Mouse (Mus musculus): ENCODE measurements around the gene Chchd6.

The Chchd6 gene

DNA sequence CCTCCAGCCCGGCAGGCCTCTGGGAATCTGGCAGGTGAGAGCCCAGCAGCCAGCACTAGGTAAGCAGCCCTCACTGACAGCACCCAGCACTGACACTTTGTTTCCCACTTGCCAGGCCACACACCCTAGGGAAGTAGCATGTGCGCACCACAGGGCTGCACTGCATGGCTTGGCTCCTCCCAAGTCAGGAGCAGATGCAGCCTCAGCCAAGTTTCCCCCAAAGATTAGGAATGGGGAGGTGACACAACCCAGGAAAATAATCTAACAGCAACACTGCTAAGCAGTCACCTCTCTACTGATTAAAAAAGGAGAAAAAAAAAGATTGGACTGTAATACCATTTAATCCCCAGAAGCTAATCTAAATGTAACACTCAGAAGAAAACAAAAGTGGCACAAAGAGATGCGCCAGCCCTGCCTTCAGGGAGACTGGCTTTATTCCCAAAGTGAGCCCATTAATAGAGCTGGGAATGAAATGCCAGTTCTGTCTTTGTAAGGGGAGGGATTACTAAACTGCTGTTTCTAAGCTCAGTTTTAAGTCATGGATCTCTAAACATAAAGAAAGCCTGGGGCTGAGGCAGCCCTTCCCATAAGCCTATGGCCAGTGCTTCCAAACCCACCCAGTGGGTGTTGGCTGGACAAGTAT is 188.1 kb downstream of the Chchd6 start:
- no peak for DNase-seq (ENCODE audit: low read depth, low spot score)

DNA sequence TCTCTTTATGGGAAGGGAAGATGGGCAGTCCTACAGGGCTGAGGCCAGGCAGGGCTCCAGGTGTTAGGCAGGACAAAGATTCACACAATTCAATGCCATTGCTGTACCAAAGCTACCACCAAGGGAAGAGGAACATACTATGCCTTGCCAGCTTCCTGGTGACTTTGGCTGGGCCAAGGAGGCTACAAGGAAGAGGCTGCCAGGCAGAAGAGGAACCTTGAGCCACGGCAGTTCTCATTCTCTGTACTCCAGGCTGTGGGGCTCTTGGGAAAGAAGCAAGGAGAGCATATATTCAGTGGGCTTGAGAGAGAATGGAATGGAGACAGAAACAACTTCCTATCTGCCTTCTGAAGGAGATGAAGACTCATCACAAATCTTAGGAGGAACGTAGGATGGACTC is 190.5 kb downstream of the Chchd6 start:
- DNase-seq (ENCODE audit: low read depth, low spot score): no peak

DNA sequence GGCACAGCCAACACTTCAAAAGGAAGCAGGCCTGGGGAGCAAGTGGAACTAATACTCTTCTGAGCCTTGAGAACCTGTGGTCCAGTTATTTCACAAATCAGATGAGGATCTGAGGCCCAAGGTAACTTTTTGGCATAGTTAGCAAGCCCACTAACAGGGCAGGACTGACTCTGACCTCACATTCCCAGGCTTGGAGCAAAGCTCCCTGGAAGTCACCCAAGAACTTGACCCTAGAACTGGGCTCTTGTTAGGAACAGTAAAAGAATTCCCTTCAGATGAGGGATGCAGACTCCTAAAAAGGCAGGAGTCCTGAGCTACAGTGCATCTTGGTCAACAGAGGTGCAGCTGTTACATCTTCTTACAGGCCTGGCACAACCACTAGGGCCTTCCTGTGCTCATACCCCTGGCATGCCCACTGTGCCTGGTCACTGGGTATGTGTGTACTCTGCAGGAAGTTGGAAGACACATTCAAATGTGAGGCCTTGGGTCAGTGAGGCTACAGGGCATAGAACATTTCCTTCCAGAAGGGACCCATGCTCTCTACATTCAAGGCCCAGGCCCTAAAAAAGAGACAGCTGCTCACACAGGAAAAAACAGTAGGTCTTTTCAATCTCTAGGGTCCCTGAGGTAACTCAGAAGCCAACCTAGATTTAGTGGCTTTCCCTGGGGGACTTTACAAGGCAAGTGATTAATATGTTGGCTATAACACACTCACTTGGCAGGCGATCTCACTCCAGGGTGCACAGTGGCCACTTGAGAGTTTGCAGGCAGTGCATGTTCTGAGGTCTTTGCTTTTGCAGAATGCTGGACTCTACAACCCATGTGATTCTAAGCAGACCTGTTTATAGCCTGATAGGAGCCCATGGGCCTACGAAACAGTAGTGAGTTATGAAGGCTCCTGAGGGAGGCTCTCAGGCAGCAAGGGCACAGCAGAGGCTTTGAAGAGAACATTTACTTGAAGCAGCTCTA is 191.9 kb downstream of the Chchd6 start:
- no peak for DNase-seq (ENCODE audit: low read depth, low spot score)

DNA sequence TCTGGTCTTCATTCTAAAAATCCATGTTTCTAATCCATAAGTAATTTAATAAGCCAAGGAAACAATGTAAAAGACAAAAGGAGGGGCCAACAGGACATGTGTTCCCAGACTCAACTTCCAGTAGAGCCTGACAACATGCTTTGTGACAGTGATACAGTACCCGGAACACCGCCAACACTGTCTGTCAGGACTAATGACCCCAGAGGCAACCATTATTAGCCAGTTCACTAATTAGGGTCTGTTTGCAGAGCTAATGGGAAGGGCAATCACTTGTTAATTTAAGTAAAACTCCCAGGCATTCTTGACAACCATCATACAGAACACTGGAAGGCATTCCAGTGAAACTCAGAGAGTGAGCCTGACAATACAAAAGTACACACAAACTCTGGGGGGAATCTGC is 193.0 kb downstream of the Chchd6 start:
- DNase-seq (ENCODE audit: low read depth, low spot score): no peak

DNA sequence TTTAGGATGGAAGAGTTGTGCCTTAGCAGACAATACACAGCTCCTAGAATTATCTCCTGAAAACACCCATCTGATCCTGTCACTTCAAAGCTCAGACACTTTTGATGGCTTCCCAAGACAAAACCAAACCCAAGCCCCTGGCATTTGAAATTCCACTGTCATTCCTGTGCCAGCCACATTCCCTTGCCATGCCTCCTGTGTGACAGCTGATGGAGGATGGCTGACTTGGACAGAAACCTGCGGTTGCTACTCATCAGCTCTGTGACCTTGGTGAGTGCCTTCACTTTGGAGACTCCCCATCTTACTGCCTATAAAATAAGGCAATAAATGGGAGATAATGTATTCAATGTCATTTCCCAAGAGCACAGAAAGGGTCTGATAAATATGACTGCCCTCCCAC is 195.9 kb downstream of the Chchd6 start:
- no peak for DNase-seq (ENCODE audit: low read depth, low spot score)

DNA sequence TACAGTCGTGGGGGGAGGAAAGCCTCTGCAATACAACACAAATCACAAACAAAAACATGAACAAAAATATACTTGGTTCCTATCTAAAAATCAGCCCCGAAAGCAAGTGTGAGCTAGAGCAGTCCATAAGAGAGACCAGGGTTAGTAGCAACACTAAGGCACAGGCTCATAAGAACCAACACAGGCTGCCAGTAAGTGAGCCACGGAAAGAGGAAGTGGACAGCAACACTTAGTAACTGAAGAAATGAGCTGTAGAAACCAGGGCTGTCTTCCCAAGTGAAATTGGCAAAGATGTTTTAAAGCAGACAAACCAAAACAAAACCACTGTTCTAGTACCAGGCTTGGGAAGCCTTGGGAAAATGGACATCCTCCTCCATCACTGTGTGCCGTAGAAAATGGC is 197.5 kb downstream of the Chchd6 start:
- DNase-seq (ENCODE audit: low read depth, low spot score): no peak

DNA sequence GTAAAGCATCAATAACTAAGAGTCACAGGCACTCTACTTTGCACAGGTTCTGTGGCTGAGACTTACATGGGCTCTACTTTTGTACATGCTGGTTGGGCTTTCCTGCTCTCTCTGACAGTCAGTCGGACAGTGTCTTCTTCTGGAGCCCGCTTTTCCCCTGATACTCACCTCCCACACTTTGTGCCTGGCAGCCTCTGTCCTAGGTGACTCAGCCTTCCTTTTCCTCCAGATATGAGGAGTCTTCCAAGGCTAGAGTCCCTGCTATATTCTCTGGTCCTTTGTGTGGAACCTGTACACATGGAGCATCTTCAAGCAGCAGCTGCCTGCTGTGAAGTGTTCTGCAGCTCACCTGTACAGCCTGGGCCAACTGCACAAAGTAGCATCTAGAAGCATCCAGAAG is 201.6 kb downstream of the Chchd6 start:
- DNase-seq (ENCODE audit: low read depth, low spot score): no peak

DNA sequence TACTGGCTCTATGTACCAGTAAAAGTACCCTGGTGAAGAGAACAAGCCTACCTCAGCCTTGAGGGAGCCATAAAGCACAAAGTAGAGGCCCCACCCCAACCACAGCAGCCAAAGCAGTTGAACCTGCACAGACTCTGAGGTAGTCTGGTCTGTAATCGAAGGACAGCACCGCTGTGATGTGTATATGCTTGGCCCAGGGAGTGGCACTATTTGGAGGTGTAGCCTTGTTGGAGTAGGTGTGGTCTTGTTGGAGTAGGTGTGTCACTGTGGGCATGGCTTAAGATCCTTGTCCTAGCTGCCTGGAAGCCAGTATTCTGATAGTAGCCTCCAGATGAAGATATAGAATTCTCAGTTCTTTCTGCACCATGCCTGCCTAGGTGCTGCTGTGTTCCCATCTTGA is 203.2 kb downstream of the Chchd6 start:
- DNase-seq (ENCODE audit: low read depth, low spot score): no peak

DNA sequence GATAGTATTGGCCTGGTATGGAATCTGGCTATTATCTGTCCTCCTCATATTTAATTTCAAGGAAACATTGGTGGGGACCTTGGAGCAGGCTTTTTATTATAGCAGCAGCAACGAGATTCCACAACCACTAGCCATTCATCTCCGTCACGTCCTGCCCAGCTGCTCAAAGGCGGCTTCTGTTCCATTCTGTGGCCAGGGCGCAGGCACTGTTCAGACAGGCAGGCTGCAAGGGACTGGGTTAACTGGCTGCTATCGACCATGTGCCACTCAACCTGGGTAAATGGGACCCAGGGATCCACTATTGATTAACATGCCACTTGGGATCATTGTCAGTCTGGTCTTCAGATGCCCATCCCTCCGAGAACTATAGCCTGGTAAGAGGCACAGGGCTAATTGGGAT is 205.7 kb downstream of the Chchd6 start:
- no peak for DNase-seq (ENCODE audit: low read depth, low spot score)

DNA sequence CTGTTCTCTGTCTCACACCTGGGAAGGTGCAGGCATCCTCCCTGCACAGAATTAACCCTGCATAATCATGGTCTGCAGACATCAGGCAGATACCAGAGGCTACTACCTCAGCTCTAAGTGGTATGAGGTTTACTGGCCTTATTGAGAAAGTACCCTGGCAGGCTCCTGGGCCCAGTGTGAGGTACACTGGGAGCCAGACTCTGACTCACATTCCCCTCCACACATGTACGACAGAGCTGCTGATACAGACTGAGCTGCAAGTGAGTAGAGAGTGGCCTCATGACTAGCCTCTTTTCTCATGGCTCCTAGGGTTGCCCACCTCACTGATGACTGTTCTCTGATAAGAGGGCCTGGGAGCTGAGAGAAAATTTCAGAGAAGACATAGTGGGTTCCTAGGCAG is 208.5 kb downstream of the Chchd6 start:
- no peak for DNase-seq (ENCODE audit: low read depth, low spot score)

DNA sequence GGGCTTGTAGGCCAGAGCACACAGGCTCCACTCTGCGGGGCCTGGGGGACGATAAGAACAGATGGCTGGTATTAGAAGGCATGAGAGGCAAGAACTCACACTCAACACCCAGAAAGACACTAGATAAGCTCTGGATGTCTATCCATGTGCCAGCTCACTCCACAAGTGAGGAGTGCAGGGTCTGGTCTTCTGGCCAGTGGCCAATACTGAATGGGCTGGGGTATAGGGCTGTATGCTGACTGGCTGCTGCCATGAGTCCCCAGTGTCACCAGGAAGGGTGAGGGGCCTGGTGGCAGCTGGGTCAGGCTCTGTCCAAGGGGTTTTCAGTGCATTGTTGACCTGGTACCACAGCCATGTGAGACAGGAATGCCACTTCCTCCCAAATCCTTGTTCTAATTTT is 210.8 kb downstream of the Chchd6 start:
- DNase-seq (ENCODE audit: low read depth, low spot score): no peak

DNA sequence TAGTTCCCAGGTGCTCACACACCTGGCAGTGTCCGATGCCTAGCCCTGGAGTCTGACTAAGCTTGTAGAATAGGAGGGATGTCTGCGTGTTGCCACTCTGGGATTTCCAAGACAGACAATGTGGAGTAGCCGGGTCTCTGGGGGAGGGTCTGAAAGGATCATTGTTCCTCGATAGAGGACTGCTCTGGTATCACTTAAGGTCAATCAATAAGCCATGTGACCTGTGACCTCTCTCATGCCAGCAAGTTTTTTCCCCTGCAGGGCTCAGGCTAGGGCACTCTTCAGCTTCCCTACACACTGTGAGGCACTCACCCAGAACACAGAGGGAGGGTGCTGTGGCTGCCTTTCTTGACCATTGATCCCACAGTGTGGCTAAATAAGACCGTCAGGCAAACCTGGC is 213.6 kb downstream of the Chchd6 start:
- no peak for DNase-seq (ENCODE audit: low read depth, low spot score)

DNA sequence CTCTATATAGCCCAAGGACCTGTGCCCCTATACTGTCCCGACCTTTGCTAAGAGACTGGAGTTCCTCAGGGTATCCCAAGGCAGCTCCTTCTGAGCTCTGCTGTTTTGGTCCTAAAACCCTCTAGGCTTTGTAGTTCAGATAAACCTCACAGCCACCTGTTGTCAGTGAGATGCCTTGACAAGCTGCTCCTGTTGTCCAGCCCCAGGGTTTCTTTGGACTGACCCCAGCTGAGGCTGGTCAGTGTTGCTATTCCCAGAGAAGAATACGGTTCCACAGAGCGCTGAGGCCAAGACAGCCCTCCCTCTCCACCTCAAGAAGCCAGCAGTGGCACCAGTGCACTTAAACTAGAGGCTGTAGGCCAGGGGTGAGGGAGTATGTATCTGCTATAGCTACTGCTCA is 214.3 kb downstream of the Chchd6 start:
- DNase-seq (ENCODE audit: low read depth, low spot score): no peak

DNA sequence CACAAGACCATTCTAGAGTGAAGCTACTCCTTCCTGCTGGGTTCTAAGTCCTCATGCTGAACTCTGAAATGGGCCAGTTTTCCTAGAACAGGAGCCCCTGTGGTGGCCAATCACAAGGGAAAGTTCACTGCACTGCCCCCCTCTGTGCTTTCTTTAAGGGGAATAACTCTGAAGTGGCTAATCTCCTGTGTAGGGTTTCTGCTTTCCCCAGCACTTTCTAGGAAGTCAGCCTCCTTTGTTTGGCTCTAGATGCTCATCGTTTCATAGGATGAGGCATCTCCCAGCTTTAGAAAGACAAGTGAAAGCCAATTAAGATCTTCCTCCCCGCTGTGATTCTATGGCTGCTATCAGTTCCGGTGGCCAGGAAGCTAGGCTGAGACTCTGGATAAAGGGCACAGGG is 214.7 kb downstream of the Chchd6 start:
- DNase-seq (ENCODE audit: low read depth, low spot score): no peak

DNA sequence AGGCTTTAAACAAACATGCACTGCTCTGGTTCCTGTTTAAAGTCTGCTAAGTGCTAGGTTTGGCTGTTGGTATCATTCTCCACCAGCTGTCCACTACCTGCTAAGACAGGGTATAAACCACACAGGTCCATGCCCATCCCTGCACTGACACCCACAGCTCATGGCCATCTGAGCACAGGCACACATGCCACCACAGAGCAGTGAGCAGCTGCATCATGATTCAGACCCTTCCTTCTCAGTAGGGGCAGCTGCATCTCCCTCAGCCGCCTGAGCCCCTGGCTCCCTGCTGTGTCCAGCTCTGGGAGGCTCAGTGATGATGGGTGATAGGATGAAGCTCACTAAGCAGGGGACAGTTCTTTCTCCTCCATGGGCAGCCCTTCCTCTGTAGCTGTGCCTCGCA is 217.2 kb downstream of the Chchd6 start:
- DNase-seq (ENCODE audit: low read depth, low spot score): no peak

DNA sequence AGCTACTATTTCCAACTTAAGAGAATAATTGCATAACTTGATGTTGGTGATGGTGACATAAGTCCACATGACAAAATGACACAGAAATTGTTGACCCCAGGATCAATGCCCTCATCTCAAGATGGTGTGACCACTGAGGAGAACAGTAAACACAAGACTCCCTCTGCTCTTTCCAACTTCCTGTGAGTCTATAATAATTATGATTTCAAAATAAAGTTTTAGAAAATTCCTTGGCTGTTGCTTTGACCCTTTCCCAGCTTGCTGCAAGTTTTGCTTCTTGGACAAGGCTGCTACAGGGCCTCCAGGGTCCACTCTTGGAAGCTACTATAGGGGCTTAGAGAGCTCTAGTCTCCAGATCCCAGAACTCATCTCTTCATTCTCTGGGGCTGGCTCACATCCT is 226.6 kb downstream of the Chchd6 start:
- no peak for DNase-seq (ENCODE audit: low read depth, low spot score)

DNA sequence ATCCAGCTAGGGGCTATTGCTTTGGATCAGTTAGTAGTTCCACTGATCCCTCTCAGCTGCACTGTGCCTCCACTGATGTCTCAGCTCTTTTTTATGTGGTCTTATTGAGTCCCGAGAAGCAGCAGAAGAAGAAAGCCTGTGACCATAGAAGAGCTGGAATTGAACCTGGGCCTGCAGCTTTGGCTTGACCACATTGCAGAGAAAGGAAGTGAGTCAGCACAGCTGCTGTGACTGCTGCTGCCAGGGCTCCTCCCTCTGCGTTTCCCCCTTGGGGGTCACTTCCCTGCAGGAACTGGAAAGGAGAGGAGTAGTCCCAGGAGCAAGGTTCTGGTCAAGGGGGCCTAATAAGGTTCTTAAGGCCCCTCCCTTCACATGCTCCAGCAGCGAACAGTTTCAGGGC is 231.1 kb downstream of the Chchd6 start:
- no peak for DNase-seq (ENCODE audit: low read depth, low spot score)

DNA sequence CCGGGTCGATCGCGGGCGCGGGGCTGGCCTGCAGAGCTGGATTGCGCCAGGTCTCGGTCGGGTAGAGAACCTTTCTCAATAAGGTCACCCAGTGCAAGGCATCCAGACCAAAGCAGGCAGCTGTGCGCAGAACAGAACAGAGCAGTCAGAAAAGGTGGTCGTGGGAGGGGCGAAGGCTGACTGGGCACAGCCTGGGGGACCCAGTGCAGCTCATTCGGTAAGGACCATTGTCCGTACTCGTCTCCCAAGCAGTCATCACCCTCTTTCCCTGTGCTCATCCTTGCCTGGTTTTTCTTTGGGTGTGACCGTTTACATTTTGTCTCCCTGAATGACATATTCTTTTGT is 232.4 kb downstream of the Chchd6 start:
- no peak for DNase-seq (ENCODE audit: low read depth, low spot score)

DNA sequence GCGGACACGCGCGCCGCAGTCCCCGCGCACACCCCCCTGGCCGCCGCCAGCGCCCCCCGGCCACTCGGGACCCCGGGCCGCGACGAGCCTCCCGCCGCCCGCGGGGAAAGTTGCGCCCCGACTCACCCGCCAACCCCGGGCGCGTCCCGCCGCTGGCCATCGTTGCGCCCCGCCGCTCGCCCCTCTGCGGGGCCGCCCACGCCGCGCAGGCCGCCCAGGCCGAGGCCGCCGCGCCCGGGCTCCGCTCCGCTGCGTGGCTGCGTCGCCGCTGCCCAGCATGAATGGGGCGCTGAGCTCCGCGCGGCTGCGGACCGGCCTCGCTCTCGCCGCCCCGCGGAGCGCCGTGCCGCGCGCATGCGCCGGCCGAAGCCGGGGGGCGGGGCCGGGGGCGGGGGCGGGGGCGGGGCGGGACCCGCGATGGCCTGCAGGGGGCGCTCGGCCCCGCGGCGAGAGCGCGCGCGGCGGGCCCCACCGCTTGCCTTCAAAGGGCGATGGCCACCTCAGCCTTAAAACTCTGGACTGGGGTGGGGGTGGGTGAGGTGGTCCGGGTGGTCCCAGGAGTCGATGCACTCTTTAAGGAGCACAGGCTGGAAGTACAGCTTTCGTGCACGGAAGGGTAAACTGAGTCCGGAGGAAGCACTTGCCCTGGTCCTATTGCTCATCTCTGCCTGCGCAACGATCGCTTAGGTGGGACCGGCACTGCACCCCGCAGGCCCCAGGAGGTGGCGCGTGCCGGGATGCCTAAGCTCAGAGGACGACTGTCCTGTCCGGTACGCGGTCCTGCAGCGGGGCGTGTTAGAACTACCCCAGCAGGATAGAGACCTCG is 233.0 kb downstream of the Chchd6 start, which contains the start of gene Plxna1:
Plxna1 (minus strand) TSS at position 340 of the 826 bp plus-strand sequence.
- DNase-seq (ENCODE audit: low read depth, low spot score): peak; percentile 66

DNA sequence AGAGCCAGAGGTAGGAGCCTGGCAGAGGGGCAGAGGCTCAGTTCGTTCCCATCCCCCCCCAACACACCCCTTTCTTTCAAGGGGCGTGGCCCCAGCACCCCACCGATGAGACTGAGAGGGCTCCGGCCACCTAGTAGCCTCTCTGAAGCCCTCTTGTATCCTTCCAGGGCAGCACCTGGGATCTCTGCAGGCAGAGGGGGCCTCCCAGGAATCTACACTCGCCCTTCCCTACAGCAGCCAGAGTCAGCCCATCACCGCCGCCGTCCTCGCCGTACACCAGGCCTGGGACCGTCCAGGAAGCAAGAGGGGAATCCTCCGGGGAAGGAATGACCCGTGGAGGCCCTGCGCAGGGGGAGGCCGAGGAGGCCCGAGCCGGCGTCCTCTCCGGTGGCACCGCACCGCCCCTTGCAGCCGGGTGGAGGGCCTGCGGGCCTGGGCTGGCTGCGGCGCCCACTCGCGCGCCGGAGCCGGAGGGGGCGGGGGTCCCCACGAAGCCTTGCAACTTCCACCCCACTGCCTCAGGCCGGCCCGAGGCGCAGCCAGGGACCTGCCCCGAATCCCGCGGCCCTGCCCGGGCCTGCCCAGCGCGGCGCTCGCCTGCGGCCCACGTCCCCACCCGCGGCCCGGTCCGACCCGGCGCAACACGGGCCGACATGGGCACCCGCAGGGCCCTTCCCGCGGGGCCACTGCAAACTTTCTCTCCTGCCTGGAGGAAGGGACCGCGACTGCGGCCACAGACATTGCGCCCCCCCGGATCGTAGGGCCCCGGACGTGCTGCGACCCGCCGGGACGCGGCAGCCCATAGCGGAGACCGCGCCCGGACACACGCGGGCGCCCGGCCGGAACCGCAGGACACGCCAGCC is 233.8 kb downstream of the Chchd6 start:
- DNase-seq (ENCODE audit: low read depth, low spot score): no peak

DNA sequence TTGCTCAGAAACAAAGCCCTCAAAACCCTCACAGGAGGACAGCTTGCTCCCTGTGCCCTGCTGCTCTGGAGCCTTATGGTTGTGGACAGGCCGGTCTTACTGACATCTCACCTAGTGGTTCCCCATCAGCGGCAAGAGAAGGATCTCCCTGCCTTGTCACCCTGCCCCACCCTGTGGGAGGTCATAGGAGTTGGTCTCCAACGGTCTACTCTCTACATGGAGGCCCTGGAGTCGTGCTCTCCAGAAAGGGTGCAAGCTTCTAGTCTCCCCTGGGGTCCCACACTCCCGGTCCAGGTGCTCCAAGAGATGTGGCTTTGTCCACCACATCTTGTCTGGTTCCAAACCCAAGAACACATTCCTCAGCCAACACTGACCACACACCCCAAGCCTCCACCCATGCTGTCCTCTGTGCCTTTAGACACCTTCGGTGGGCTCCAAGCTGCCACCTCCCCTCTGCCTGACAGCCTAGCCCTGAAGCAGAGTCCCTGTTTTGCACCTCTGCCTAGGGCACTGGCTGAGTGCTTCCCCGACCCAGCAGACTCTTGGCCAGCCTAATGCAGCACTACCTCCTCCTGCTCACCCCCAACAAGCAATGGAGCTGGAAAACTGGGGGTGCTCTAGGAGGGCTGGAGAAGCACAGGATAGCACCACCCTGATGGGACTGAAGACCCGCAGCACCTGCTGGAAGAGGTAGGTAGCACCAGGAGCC is 234.6 kb downstream of the Chchd6 start:
- DNase-seq (ENCODE audit: low read depth, low spot score): no peak
